Mouse (Mus musculus): Measurements from ENCODE around the gene AI837181. TPM values are rescaled to one million over a fixed set of nuclear protein-coding genes. Genes with fewer than 3 reads are reported as not detected.

The AI837181 gene
- polyA plus RNA-seq, 1 experiment from 2014 or later: 72.3 TPM

GRCm38 (mm10) chr19:5418750-5419466, 6.0 kb upstream of the AI837181 start:
- Histone ChIP-seq H3K9me3 (replicated peaks) (no peaks in the 10 kb centered on the region), H3K36me3 (peaks cover 38% of the 10 kb centered on the region), H3K4me1 (peaks cover 22% of the 10 kb centered on the region), H3K4me3 (replicated peaks) (no peak overlapping the region), H3K9ac (no peak overlapping the region), H3K27ac (replicated peaks) (no peak overlapping the region), H3K27me3 (no peaks in the 10 kb centered on the region), H3K4me2 (replicated peaks) (no peak overlapping the region)
- no peak for ATAC-seq (ENCODE audit: insufficient number of reproducible peaks, low FRiP score, low TSS enrichment, low read depth)
- WGBS: 92% methylated on average over 8 of the region's 8 CpGs

- ATAC-seq (ENCODE audit: insufficient number of reproducible peaks, low FRiP score, low TSS enrichment, low read depth): no peak
- Histone ChIP-seq H3K4me3 (replicated peaks) (no peak overlapping the region), H3K27me3 (no peaks in the 10 kb centered on the region), H3K36me3 (peaks cover 38% of the 10 kb centered on the region), H3K4me1 (peaks cover 23% of the 10 kb centered on the region), H3K9me3 (replicated peaks) (no peaks in the 10 kb centered on the region), H3K4me2 (replicated peaks) (no peak overlapping the region), H3K9ac (no peak overlapping the region), H3K27ac (replicated peaks) (no peak overlapping the region)
- WGBS: 88% methylated on average over 9 of the region's 9 CpGs
These were observed 5.3 kb upstream of the AI837181 start for GRCm38 (mm10) chr19:5419630-5420029.

- Histone ChIP-seq H3K4me3 (replicated peaks) (no peak overlapping the region), H3K9ac (no peak overlapping the region), H3K27me3 (no peaks in the 10 kb centered on the region), H3K9me3 (replicated peaks) (no peaks in the 10 kb centered on the region), H3K36me3 (peaks cover 38% of the 10 kb centered on the region), H3K4me2 (replicated peaks) (no peak overlapping the region), H3K4me1 (peaks cover 23% of the 10 kb centered on the region), H3K27ac (replicated peaks) (no peak overlapping the region)
- WGBS: 90% methylated on average over 6 of the region's 6 CpGs
- ATAC-seq (ENCODE audit: insufficient number of reproducible peaks, low FRiP score, low TSS enrichment, low read depth): no peak
These were observed 4.4 kb upstream of the AI837181 start for GRCm38 (mm10) chr19:5420579-5420978.

- WGBS: 81% methylated on average over 5 of the region's 5 CpGs
- Histone ChIP-seq H3K9me3 (replicated peaks) (no peaks in the 10 kb centered on the region), H3K4me1 (peaks cover 35% of the 10 kb centered on the region), H3K4me2 (replicated peaks) (no peak overlapping the region), H3K9ac (no peak overlapping the region), H3K4me3 (replicated peaks) (no peak overlapping the region), H3K27ac (replicated peaks) (no peak overlapping the region), H3K27me3 (no peaks in the 10 kb centered on the region), H3K36me3 (peaks cover 44% of the 10 kb centered on the region)
- ATAC-seq (ENCODE audit: insufficient number of reproducible peaks, low FRiP score, low TSS enrichment, low read depth): no peak
These were observed 3.2 kb upstream of the AI837181 start for GRCm38 (mm10) chr19:5421784-5422183.

GRCm38 (mm10) chr19:5422267-5422666, 2.7 kb upstream of the AI837181 start:
- Histone ChIP-seq H3K9ac (no peak overlapping the region), H3K27me3 (no peaks in the 10 kb centered on the region), H3K36me3 (peaks cover 48% of the 10 kb centered on the region), H3K4me2 (replicated peaks) (no peak overlapping the region), H3K27ac (replicated peaks) (no peak overlapping the region), H3K4me1 (peaks cover 40% of the 10 kb centered on the region), H3K4me3 (replicated peaks) (no peak overlapping the region), H3K9me3 (replicated peaks) (no peaks in the 10 kb centered on the region)
- WGBS: 83% methylated on average over 10 of the region's 10 CpGs
- ATAC-seq (ENCODE audit: insufficient number of reproducible peaks, low FRiP score, low TSS enrichment, low read depth): no peak

GRCm38 (mm10) chr19:5422895-5423443, 2.0 kb upstream of the AI837181 start:
- ATAC-seq (ENCODE audit: insufficient number of reproducible peaks, low FRiP score, low TSS enrichment, low read depth): no peak
- H3K9ac ChIP-seq: no peak overlapping the region
- H3K4me1 ChIP-seq: peaks cover 41% of the 10 kb centered on the region
- no peaks in the 10 kb centered on the region for H3K9me3 ChIP-seq (replicated peaks)
- H3K4me3 ChIP-seq (replicated peaks): peak overlapping the region; percentile 87
- no peaks in the 10 kb centered on the region for H3K27me3 ChIP-seq
- WGBS: 78% methylated on average over 9 of the region's 9 CpGs
- H3K4me2 ChIP-seq (replicated peaks): peak overlapping the region; percentile 75
- H3K27ac ChIP-seq (replicated peaks): peak overlapping the region; percentile 94; the same call in 1 of the 2 replicates
- peaks cover 50% of the 10 kb centered on the region for H3K36me3 ChIP-seq

- peak overlapping the region; percentile 87 for H3K4me3 ChIP-seq (replicated peaks)
- peak overlapping the region; percentile 94 for H3K27ac ChIP-seq (replicated peaks)
- WGBS: 60% methylated on average over 12 of the region's 12 CpGs
- no peaks in the 10 kb centered on the region for H3K27me3 ChIP-seq
- H3K9ac ChIP-seq: peak overlapping the region; percentile 80
- no peaks in the 10 kb centered on the region for H3K9me3 ChIP-seq (replicated peaks)
- peak overlapping the region; percentile 75 for H3K4me2 ChIP-seq (replicated peaks)
- peaks cover 41% of the 10 kb centered on the region for H3K4me1 ChIP-seq
- H3K36me3 ChIP-seq: peaks cover 50% of the 10 kb centered on the region
- no peak for ATAC-seq (ENCODE audit: insufficient number of reproducible peaks, low FRiP score, low TSS enrichment, low read depth)
These were observed 1.4 kb upstream of the AI837181 start for GRCm38 (mm10) chr19:5423561-5423960.

- Histone ChIP-seq H3K9ac (peak overlapping the region; percentile 80), H3K4me2 (replicated peaks) (peak overlapping the region; percentile 75), H3K36me3 (peaks cover 50% of the 10 kb centered on the region), H3K27me3 (no peaks in the 10 kb centered on the region), H3K9me3 (replicated peaks) (no peaks in the 10 kb centered on the region), H3K27ac (replicated peaks) (peak overlapping the region; percentile 94), H3K4me3 (replicated peaks) (peak overlapping the region; percentile 87), H3K4me1 (peaks cover 41% of the 10 kb centered on the region)
- WGBS: under 1% methylated on average over 46 of the region's 48 CpGs
- ATAC-seq (ENCODE audit: insufficient number of reproducible peaks, low FRiP score, low TSS enrichment, low read depth): peak; percentile 51
These were observed 707 bp upstream of the AI837181 start for GRCm38 (mm10) chr19:5424092-5424781.

GRCm38 (mm10) chr19:5425906-5426565, 1.1 kb downstream of the AI837181 start:
- Histone ChIP-seq H3K9ac (peak overlapping the region; percentile 89), H3K36me3 (peaks cover 33% of the 10 kb centered on the region), H3K9me3 (replicated peaks) (no peaks in the 10 kb centered on the region), H3K4me1 (peaks cover 41% of the 10 kb centered on the region), H3K4me3 (replicated peaks) (peak overlapping the region; percentile 87), H3K4me2 (replicated peaks) (peak overlapping the region; percentile 75), H3K27me3 (no peaks in the 10 kb centered on the region), H3K27ac (replicated peaks) (peak overlapping the region; percentile 87)
- ATAC-seq (ENCODE audit: insufficient number of reproducible peaks, low FRiP score, low TSS enrichment, low read depth): no peak
- 87% methylated on average over 18 of the region's 18 CpGs for WGBS

GRCm38 (mm10) chr19:5426640-5427290, 1.8 kb downstream of the AI837181 start:
- Histone ChIP-seq H3K9me3 (replicated peaks) (no peaks in the 10 kb centered on the region), H3K27ac (replicated peaks) (0 out of 2 replicates have a peak overlapping the region, but pooled peaks have one; percentile 2), H3K36me3 (peaks cover 27% of the 10 kb centered on the region), H3K9ac (peak overlapping the region; percentile 89; the same call in 1 of the 2 replicates), H3K27me3 (no peaks in the 10 kb centered on the region), H3K4me1 (peaks cover 40% of the 10 kb centered on the region), H3K4me3 (replicated peaks) (peak overlapping the region; percentile 87; the same call in 1 of the 2 replicates), H3K4me2 (replicated peaks) (peak overlapping the region; percentile 75)
- no peak for ATAC-seq (ENCODE audit: insufficient number of reproducible peaks, low FRiP score, low TSS enrichment, low read depth)
- WGBS: 88% methylated on average over 13 of the region's 13 CpGs

Data from embryonic facial prominence, embryonic 15.5 days (tissue).